Mouse (Mus musculus) liver, embryonic 14 days (tissue): ENCODE results near the gene Bloc1s3. TPM values are rescaled to one million over a fixed set of nuclear protein-coding genes. Genes with fewer than 3 reads are reported as not detected.

ENCODE experiments used
- polyA plus RNA-seq: library from polyadenylated mRNA; depleted of rRNA; stranded (reverse); fragments of >200 nt; gene quantifications from 2 replicates; pipeline ENCODE4 v1.2.3, GENCODE M21; 2012; rRNA removed

Gene Bloc1s3
- 1.8 and 2.1 TPM in 2 replicates for polyA plus RNA-seq

GRCm38 (mm10) chr7:19508150-19508923 is at the start of gene Bloc1s3, which contains the start of gene Trappc6a:
Gene Bloc1s3 (minus strand): TSS chr7:19508367.
Gene Trappc6a (plus strand): TSS chr7:19508395.

GRCm38 (mm10) chr7:19517652-19518365 is 9.6 kb upstream of the Bloc1s3 start, which contains the start of gene Nkpd1:
Gene Nkpd1 (plus strand): TSS chr7:19517838.

GRCm38 (mm10) chr7:19462884-19463381 is 45.2 kb downstream of the Bloc1s3 start, which contains the start of gene Exoc3l2:
Gene Exoc3l2 (plus strand): TSS chr7:19463331.

GRCm38 (mm10) chr7:19458591-19459111 is 49.5 kb downstream of the Bloc1s3 start, which contains the start of gene Mark4:
Gene Mark4 (minus strand): TSS chr7:19458821.

Other genes starting within 250 kb of the Bloc1s3 start
- gene Vasp, start 236.6 kb downstream of the Bloc1s3 start, polyA plus RNA-seq: 35.5 and 39.5 TPM in 2 replicates
- 0.03 TPM in 1 of 2 replicates, not detected in the other for gene Ppm1n, start 228.3 kb downstream of the Bloc1s3 start, polyA plus RNA-seq
- 2.9 and 3.9 TPM in 2 replicates for gene Rtn2, start 225.7 kb downstream of the Bloc1s3 start, polyA plus RNA-seq
- 0.06 and 0.07 TPM in 2 replicates for gene Fosb, start 198.3 kb downstream of the Bloc1s3 start, polyA plus RNA-seq
- gene Ercc1, start 163.6 kb downstream of the Bloc1s3 start, polyA plus RNA-seq: 8.6 and 9.6 TPM in 2 replicates
- gene Cd3eap, start 148.9 kb downstream of the Bloc1s3 start, polyA plus RNA-seq: 7.3 and 7.5 TPM in 2 replicates
- gene Ppp1r13l, start 148.6 kb downstream of the Bloc1s3 start, polyA plus RNA-seq: 1.7 and 1.9 TPM in 2 replicates
- 9.9 and 11.5 TPM in 2 replicates for gene Ercc2, start 126.4 kb downstream of the Bloc1s3 start, polyA plus RNA-seq
- gene Klc3, start 104.3 kb downstream of the Bloc1s3 start, polyA plus RNA-seq: 0.16 and 0.23 TPM in 2 replicates
- 0.14 and 5.3 TPM in 2 replicates for gene Ckm, start 103.6 kb downstream of the Bloc1s3 start, polyA plus RNA-seq
- gene Mark4, start 49.5 kb downstream of the Bloc1s3 start, polyA plus RNA-seq: 2.2 and 2.6 TPM in 2 replicates
- gene Exoc3l2, start 45.0 kb downstream of the Bloc1s3 start, polyA plus RNA-seq: 1.7 and 1.9 TPM in 2 replicates
- 19.8 and 25.1 TPM in 2 replicates for gene Trappc6a, start within 50 bp of the Bloc1s3 start, polyA plus RNA-seq
- gene Nkpd1, start 9.5 kb upstream of the Bloc1s3 start, polyA plus RNA-seq: 0.03 TPM in 2 replicates
- gene Ppp1r37, start 54.7 kb upstream of the Bloc1s3 start, polyA plus RNA-seq: 17.7 and 19.6 TPM in 2 replicates
- gene Zfp296, start 68.9 kb upstream of the Bloc1s3 start, polyA plus RNA-seq: 0.66 and 0.83 TPM in 2 replicates
- gene Gemin7, start 69.2 kb upstream of the Bloc1s3 start, polyA plus RNA-seq: 29.5 and 35.4 TPM in 2 replicates
- gene Clasrp, start 96.1 kb upstream of the Bloc1s3 start, polyA plus RNA-seq: 19.1 and 20.8 TPM in 2 replicates
- 1.3 and 1.5 TPM in 2 replicates for gene Relb, start 121.1 kb upstream of the Bloc1s3 start, polyA plus RNA-seq
- gene Clptm1, start 156.7 kb upstream of the Bloc1s3 start, polyA plus RNA-seq: 19.1 and 22.8 TPM in 2 replicates
- gene Apoc2, start 169.6 kb upstream of the Bloc1s3 start, polyA plus RNA-seq: 439 and 482 TPM in 2 replicates
- 2.8 and 3.9 TPM in 2 replicates for gene Gm44805, start 173.1 kb upstream of the Bloc1s3 start, polyA plus RNA-seq
- gene Apoc4, start 173.1 kb upstream of the Bloc1s3 start, polyA plus RNA-seq: 77.5 and 93.8 TPM in 2 replicates
- gene Apoc1, start 184.3 kb upstream of the Bloc1s3 start, polyA plus RNA-seq: 191 and 192 TPM in 2 replicates
- gene Apoe, start 190.8 kb upstream of the Bloc1s3 start, polyA plus RNA-seq: 2,192 and 2,254 TPM in 2 replicates
- 46.5 and 58.9 TPM in 2 replicates for gene Tomm40, start 207.1 kb upstream of the Bloc1s3 start, polyA plus RNA-seq
- gene Nectin2, start 242.1 kb upstream of the Bloc1s3 start, polyA plus RNA-seq: 7.6 and 8.0 TPM in 2 replicates